Mouse (Mus musculus) gastrocnemius, postnatal 4 days (tissue): ENCODE results near the gene Phgr1. TPM values are rescaled to one million over a fixed set of nuclear protein-coding genes. Genes with fewer than 3 reads are reported as not detected.
A peak's percentile ranks its signal among the peaks of the same experiment; 100 is the strongest.

ENCODE experiments used
- DNase-seq, 2 experiments: peaks; one replicate each; pipeline ENCODE4 v3.0.0; 2021 to 2022; ENCODE audit warnings: low spot score in 2 of 2, mixed read lengths in 2 of 2
- long read RNA-seq, 2 experiments: library from polyadenylated mRNA; stranded (forward); transcript quantifications; one replicate each; pipeline ENCODE4 v2.0.0; 2021
- total RNA-seq, 2 experiments: library from RNA; stranded (reverse); gene quantifications; 2 replicates each; pipeline ENCODE4 v1.2.3; 2021

The Phgr1 gene
- total RNA-seq = not detected
- long read RNA-seq, experiment 1 = 0 reads
- long read RNA-seq, experiment 2 = 0 reads

DNA sequence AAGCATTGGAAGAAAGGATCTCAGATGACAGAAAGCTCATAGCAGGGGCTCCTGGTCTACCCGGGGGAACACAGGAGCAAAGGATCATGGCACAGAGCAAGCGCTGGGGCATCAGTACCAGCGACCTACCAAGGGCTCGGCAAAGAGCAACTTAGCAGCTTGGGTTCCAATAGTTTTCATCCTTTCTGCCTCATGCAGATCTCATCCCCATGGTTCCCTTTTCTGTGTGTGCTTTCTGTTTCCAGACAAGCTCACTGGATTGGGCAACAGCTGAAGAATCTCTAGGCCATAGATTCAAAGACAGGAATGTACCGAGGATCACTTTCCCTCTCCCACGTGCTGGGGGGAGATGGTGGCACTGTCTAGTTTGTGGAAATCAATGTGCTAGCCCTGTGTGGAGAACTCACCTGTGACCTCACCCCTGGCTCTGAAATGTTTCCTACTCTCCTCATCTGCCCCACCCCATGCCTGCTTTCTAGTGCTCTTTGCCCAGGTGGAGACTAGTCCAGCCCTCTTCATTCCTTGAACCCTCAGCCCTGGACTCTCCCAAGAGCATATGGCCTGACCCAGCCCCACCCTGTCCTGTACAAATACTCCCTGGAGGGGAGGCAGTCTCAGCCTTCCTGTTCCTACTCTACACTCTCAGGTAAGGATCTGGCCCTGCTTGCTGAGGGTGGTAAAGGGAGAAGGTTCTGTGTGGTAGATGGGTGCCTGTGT lies at the start of gene Phgr1:
TSS of gene Phgr1 (plus strand) at position 612 of the 717 bp plus-strand sequence.
- DNase-seq = no peak

DNA sequence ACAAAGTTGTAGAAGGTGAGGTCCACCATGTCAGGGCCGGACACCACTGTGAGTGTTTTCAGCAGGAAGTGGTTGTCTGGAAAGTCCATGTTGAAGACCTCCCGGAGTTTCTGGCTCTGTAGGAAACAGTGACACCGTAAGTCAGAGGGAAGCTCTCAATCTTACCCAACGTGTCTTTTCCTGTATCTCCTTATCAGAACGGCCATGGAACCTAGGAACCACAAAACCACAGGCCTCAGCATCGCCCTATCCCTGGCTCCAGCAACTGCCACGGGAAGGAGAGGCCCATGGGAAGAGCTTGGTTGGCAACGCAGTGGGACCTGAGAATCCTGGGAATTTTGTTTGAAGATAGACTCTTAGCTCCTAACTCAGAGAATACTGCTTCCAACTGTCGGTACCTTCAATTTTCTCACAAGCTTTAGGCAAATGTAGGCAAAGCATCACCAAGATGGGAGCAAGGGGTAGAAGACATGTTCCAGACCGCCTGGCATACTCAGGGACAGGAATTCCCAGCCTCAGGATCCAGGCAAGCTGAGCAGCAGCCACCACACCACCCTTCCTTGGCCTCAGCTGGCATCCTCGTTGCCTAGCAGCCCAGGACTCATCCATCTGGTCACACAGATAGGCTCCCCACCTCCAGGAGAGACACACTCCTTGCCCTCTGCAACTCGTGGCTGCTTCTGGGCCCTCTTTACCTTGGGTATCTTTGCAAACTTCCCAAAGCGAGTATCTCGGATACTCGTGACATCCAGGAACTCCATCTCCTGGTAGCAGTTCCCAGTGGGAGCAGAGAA lies 48.7 kb upstream of the Phgr1 start:
- no peak for DNase-seq

DNA sequence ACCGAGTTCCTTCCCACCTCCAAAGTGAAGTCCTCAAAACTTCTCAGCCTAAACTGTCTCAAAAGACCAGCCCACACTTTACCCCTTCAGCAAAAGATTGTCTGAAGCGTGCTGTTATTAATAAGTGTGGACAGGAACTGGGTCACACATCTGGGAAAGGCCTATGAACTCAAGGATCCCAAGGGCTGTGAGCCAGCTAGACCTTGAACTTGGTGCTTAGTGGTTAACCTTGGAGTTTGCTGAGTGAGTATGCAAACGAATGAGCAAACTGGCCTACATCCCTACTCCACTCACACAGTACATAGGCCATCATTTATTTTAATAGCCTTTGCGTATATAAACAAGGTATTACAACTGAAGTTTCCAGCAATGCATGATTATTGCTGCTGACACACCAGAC lies 47.1 kb upstream of the Phgr1 start:
- no peak for DNase-seq

DNA sequence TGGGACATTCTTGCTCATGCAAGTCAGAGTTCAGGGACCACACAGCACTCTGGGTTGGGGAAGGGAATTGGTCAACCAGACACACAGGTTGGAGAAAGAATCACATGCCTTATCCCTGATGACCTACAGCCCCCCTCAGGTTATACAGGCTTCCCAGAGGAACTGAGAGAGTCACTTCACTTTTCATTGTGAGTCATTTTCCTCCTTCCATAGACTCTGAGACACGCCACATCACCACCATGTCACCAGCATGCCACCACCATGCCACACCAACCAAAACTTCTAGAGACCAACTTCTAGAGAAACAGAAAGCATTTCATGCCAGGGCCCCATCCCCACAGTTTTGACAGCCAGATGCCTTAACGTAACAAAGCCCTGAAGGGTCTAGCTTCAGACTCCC lies 45.7 kb upstream of the Phgr1 start:
- no peak for DNase-seq

DNA sequence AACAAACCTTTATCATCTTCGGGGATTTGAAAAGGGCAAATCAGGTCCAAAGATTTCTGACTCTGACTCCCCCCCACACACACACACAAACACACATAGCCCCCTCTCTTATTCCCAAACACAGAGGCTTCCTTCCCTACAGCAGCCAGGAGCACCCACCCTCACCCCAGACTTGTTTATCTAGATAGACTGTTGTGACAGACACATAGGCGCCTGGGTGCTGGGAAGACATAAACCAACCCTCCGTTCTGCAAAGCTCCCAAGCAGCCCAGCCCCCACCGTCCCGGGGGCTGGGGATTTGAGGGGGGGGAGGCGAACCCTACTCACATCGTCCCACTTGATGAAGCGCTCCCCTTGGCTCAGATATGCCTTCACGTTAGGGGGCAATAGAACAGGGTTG lies 44.7 kb upstream of the Phgr1 start:
- DNase-seq = no peak

DNA sequence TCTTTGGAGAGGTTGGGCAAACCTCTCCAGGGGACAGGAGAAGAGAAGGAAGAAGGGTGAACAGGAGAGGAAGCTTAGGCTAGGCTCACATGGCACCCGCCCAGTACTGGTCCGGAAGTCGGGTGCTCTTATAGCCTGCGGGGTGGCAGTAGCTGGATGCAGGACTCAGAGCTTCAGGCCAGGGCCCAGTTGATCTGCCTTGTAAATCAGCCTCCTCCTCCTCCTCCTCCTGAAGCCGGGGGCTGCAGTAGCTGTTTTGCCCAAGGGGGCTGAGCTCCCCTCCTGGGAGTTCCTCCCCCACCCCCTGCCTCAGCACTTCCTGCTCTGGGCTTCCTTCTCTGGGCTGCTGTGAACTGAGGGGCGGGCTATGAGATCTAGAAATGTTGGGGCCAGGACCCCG lies 44.2 kb upstream of the Phgr1 start, which contains the start of gene Plcb2:
TSS of gene Plcb2 (minus strand) at position 102 of the 400 bp plus-strand sequence.
- no peak for DNase-seq

DNA sequence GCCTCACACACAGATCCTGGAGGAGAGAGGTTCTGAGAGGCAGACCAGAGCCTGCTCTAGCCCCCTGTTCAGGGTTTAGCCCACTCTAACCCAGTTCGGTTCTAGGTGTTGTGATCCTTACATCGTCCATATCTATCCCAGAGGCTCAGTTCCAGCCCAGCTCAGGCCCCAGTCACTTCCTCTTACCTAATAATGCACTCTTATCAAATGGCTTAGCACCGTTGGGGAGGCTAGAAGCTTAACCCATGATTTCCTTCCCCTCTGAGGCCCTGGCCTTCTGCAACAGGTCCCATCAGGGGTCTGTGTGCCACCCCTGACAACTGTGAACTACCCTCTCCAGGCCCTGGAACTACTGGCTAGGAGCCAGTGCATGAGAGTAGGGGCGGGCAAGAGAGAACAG lies 43.4 kb upstream of the Phgr1 start:
- DNase-seq = no peak

DNA sequence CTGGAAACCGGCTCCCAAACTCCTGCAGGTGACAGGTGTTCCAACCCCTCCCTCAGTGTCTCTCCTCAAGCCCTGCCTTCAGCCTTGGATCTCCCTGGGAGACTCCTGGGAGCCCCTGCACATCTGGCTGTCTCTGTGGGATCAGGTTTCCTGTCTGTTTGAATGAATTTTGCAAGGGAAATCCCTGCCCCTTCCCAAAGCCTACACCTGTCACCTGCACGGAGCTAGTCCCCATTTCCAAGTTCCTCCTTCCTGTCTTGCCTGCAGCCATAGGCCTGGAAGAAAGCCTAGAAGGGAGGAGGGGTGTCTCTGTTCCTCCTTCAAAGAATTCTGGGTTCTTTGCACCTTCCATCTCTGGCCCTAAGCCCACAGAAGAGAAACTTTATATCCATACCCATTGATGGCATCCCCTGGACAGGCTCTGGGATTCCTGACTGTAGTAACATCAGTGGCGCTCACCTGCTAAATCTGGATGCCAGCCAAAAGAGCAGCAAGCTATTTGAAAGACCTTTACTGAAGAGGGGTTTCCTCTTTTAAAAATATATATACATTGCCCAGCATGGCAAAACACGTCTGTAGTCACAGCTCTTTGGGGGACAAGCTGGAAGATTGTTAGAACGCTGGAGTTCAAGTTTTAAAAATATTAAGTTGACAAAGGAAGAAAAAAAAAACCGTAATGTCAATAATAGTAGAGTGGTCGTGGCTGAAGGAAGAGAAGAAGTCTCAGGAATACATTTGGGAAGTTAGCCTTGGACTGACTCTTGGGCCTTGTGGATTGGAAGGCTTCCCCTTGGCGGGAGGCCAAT lies 42.5 kb upstream of the Phgr1 start:
- no peak for DNase-seq

DNA sequence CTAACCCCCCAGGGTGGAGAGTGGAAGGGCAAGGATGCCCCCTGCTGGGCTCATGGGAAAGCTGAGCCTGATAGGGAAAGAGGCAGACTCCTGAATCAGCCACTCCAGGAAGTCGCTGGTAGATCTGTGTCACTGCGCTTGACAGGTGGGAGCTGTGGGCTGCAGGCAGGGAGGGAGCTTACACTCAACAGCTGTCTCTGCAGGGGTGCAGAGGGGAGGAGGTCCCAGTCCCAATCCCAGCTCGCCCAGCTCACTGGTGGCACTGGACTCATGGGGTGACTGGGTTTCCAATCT lies 42.0 kb upstream of the Phgr1 start:
- DNase-seq = peak; percentile 60 to 73

DNA sequence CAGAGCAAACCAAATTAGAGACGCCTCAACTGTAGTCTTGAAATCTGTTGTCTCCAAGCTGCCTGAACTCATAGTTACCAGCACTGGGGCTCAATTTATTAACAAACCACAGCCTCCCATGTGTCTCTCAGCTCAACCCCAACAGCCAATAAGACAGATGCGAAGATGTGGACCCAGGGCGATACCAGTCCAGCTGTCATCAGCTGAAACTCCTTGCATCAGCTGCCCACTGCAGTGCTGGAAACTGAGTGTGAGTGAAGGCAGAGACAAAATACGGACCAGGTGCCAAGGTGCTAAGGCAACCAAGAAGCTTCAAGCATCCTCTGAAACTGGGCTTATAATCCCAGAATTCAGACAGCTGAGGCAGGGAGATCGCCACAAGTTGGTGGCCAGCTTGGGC lies 40.6 kb upstream of the Phgr1 start:
- no peak for DNase-seq

DNA sequence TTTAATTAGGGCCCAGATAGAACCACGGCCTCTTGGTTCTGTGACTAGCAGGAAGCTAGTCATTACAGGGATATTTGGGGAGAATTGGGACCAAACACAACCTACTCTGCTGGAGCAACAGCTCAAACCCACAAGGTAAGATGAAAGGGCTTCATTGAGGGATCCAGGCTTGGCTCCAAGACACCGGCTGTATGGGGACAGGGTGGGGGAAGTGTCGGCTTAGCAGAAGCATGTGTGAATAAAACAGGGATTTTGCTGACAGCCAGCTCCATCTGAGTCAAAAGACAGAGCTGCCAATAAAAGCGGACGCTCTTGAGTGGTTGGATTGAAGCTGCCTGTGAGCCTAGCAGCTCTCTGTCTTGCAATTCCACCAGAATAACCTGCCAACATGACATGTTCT lies 39.2 kb upstream of the Phgr1 start:
- DNase-seq = no peak

DNA sequence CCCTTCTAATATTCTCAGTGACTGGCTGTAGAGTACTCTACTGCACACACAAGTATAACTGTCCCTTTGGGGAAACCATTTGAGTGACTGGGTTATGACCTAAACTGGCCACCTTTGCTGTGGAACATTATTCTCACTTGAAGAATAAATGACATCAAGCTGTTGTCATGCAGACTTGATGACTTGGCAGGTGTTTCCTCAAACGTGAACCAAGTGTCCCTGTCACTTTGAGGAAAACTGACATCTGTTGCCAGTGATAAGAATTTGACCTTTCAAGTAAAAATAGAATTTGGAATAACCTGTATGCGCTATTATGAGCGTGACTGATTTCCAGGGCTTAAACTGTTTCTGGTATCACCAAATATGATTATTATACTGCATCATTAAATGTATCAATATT lies 32.2 kb upstream of the Phgr1 start:
- no peak for DNase-seq

DNA sequence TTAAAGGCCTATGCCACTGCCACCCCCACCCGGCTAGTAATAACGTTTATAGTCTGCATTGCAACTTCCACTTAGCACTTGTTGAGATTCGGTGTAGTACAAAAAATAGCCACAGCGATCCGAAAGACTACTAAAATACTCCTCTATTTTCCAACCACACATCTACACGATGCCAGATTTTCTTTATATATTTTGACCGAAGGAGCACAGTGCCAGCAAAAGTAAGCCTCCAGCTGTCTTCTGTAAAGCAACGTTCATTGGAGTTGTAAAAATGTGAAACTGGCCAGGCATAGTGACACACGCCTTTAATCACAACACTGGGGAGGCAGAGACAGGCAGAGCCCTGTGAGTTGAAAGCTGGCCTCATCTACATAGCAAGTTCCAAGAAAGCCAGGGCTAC lies 31.4 kb upstream of the Phgr1 start:
- no peak for DNase-seq

DNA sequence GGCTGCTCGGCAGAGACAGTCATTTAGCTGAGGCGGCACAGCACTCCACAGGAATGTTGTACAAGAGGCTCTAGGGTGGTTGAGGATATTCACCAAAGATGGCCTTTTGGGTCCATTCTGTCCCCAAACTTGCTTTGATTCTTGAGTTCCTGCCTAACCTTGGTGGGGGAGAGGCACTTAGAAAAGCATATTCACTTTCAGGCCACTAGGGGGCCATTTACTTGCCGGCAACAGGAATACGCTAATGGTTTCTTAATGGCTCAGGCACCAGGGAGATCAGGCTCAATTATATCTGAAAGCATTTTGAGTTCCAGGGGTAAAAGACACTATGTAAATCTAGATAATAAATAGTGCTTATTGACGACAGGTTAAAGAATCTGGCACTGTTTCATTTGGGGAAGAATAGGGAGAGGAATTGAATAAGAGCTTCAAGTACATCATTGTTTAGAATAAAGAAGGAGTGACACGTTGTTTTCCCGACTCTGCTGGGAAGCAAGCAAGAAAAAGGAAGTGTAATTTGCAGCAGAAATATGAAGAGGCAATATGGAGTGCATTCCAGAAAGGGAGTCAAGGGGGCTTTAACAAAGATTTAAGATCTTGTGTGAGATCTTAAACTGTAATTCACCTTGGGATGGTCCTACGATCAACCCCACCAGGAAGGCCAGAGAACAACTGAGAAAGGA lies 29.2 kb upstream of the Phgr1 start:
- DNase-seq = no peak

DNA sequence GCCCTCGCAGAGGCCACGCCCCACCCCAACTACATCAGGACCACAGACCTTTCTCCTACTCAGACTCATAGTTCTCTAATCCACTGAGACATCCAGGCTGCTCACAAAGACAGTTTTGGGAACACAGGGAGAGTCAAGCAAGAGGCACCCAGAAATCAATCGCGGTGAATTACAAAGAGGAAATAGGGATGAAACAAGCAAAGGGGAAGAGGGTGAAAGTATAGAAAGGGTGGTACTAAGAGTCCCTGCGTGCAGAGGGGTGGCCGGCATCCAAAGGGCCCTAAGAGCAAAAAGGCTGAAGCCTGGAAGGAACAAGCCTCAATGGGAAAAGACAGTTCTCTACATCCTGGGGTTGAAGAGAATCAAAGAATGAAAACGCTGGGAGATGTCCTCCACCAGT lies 27.9 kb upstream of the Phgr1 start:
- DNase-seq = no peak

DNA sequence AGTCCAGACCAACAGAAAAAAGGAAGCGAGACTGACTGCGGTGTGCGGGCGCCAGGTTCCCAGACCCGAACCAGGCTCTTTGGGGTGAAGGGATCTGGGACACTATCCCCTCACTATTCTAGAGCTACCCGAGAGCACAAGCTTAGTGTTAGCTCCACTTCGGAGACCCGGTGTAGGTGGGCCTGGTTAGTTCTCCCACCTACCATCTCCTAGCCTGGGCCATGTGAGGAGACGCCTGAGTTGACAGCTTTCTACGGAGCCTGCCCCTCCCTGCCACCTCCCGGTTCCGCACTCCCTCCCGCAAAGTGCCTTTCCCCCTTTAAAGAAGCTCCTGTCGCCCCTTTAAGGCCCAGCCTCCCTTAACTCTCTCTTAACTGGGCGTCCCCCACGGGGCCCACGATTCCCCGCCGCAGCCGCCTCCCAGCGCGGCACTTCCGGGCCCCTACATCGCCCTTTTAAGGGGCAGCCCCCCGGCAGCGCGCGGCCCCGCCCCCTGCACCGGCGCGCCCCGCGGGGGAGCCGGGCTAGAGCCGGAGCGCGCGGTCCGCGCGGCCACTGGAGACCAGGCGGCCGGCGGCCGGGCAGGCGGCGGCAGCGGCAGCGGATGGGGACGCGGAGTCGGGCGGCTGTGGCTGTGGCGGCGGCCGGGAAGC lies 27.2 kb upstream of the Phgr1 start, which contains the start of gene Inafm2:
TSS of gene Inafm2 (plus strand) at position 527 of the 653 bp plus-strand sequence.
- peak; percentile 79 to 88 for DNase-seq

DNA sequence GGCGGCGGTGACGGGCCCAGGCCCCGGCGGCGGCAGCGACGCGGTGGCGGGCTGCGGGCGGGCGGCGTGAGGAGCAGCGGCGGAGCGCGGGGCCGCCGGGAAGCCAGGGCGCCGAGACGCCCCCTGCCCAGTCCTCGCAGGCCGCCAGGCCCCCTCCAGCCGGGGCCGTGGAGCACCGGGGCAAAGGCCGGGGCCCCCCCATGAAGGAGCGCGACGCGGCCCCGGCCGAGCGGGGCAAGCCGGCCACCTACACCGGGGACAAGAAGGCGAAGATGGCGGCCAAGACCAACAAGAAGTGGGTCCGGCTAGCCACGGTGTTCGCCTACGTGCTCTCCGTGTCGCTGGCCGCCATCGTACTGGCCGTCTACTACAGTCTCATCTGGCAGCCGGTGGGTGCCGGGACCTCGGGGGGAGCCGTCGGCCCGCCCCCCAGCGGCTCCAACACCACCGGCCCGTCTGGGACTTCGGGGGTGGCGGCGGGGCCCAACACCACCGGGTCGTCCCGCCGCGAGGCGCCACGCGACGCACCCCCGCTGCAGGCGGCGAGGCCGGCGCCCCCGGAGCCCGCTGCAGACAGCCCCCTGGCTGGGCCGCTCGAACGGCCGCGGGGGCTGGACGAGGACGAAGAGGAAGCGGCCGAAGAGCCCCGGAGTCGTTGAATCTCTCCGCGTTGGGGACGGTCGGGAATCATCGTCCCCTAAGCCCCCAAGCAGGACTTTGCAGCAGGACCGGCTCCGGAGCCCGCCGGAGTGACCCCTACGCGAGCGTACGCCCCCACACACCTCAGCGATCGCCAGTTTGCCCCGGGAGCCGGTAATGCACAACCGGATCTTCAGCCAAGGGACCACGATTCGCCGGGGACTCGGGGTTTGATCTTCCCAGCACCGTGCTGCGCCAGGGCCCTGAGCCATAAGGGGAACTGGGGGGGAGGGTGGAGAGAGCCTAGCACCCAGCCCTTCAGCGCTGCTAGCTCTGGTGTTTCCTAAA lies 26.4 kb upstream of the Phgr1 start:
- peak in 1 of 2 experiments; percentile 45 for DNase-seq

DNA sequence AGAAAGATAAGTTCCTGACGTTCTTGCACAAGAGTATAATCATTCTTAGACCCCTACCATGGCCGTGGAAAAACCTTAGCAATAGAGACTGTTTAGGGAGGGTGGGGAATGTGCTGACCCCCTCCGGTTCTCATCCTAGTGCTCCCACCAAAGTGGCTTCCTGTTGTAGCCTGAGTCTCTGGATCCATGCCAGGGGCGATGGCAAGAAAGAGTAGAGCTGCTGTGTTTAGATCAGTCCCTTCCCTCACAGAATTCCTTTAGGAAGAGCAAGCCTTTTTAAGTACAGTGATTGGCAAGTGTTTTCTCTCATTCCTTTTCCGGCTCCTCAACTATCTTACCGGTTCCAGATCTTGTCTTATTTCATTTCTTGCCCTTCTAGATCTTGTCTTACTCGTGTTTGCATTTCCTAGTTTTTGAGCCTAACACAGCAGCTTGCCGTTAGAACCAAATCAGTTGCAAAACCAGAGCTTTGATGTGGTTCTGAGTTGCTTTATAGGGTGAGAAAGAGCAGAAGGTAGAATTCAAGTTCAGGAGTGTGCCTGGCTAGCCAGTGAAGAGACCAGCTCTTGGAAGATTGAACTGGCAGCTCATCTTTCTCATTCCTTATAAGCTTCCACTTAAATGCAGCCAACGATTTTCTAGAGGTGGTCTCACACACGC lies 25.1 kb upstream of the Phgr1 start:
- no peak for DNase-seq

DNA sequence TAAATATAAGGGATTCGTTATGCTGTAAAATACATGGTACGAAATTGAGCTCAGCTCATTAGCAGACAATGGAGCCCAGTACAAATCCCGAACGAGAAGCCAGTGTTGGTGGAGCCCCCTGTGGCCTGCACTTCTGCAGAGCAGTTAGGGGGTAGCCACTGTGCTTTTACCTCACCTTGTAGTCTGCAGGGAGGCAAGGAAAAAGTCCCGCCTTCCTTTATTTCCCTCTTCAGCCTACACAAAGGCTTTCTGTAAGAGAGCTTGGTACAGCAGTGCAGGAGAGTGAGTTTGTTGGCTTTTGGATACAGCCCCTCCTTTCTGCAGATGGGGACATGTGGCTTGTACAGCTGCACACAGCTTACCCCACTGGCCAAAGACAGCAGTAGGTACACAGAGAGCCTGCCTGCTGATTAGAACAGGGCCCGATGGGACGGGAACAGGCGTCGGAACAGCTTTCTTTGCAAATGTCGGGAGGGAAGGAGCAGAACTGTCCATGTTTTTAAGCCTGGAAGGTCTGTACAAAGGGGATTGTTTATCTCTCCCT lies 23.2 kb upstream of the Phgr1 start:
- no peak for DNase-seq
